Mouse (Mus musculus) thymus, postnatal 36 days (tissue): Measurements from ENCODE around the gene B830017H08Rik.

Source experiments
- DNase-seq, 2 experiments: peaks; one replicate each; pipeline ENCODE4 v3.0.0; 2022; ENCODE audit warnings: mixed read lengths in 2 of 2

The B830017H08Rik gene

DNA sequence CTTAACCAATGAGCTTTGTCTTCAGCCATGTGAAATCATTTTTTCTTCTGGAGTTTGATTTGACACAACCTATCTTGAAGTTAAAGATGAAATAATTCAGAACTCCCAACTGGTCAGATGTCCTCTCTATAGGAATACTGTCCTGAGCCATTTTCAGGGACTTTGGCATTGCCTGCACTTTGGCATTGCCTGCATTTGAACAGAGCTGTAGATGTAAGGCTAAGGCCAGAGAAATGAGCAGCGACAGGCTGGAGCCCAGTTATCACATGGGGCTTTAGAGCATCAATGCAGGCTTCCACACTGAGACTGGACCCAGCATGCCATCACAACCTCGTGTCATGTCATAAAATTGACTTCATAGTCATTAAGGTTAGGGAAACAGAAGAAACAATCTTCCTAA lies 20.3 kb downstream of the B830017H08Rik start:
- DNase-seq = no peak

DNA sequence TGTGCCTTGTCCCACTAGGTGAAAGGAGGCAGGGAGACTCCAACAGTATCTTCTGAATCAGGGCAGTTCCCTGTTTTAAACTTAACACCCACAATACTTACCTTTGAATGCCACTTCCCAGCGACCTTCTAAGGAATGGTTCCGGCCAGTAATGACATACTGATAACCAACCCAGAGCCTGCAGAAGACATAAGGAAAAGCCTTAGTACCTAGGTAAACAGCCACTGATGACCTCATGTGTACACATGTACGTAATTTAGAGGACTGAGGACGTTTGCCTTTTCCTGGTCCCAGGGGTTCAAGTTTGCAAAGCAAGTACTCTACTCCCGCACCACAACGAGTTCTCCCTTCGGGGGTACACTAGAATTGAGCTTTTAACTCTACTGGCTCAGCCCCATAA lies 24.2 kb downstream of the B830017H08Rik start:
- no peak for DNase-seq

DNA sequence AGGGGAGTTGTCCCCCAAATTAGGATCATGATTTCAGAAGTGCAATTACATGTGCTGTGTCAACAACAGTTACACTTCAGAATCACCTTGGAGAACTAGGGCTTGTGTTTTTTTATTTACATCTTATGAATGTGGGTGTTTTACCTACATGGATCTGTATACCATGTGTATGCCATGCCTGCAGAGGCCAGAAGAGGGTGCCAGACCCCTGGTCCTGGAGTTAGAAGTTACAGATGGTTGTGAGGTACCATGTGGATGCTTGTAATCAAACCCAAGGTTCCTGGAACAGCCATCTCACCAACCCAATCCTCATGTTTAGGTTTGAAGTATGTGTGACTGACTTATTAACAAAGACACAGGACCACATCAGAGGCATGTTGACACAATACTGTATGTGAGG lies 25.7 kb downstream of the B830017H08Rik start:
- DNase-seq = no peak

DNA sequence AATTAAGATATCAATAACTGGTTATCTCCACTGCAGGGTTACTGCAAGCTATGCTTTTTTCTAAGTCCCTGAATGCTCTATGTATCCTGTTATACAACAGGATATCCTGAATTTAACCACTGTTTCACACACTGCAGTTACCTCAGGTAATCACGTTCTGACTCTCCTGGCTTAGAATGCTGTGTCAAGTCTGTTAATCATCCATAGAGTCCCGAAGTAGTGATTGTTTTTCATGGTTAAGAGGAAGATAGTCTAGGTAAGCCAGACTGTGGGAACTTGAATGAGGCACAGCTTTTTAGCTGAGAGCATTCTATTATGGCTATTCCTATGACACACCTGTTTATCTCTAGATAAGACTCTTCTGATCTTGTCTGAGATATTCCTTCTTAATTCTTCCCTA lies 32.4 kb downstream of the B830017H08Rik start:
- DNase-seq = no peak

DNA sequence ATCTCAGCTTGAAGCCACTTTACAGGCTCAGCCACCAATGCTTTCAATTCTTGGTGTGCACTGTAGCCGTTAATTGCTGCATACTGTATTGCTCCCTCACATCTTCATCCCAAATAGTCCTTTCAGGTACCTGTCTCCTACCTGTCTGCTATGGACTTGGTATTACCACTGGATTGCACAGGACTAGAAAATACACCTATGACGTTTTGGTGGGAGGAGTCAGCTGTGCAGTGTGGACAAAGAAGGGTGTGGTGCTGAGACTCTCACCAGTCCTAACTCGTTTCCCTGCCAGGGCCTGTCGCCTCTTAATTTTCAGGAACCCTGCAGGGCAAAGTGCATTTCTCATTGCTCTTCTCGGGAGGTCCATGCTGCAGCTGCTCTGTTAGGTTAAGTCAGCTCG lies 32.8 kb downstream of the B830017H08Rik start:
- DNase-seq = no peak

DNA sequence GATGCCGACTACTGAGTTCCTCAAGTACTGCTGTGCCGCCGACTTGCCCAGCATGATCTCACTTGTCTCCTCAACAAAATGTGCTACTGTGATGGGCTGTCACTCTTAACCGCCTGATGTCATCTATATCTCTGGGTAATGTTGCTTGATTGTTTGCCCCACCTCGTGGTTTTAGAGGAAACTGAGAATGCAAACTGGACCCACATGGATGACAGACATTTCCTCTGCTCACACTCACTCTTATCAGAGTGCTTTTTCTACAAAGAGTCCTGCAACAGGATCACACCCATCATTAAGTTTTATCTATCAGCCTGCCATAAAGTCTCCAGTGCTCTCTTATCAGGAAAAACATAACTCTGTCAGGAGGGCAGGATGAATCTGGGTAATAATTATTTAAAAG lies 38.3 kb downstream of the B830017H08Rik start:
- DNase-seq = no peak

DNA sequence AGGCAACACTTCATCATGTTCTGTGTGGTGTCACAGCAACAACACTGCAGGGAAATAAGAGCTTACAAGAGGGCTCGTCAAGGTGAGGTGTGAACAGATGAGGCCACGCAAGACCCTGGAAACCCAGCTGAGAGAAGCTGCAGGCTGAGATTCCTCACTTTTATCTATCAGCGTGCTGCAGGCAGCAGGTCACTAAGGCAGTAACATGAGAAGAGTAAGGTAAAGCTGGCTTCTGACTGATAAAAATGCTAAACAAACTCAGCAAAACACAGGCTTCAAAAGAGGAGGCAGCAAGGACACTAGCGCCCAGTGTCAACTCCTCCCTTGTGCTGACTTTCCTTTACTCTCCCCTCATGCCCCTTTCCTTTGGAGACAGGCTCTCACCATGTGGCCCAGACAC lies 40.1 kb downstream of the B830017H08Rik start:
- no peak for DNase-seq

DNA sequence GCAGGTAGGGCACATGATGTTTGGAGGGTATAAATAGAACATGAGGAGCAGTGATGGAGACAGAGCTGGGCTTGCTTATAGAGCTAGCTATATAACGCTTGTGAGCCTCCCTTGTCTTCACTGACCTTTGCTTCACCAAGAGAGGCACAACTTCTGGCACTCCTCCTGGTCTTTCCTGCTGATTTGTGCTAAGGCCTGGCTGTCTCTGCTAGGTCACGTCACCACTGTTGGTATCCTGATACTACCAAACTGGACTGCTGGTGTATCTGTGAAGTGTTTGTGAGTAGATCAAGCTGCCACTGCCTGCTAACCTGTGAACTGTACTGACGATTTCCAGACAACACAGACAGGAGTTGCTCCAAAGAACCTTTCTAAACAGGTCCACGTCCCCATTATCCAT lies 42.3 kb downstream of the B830017H08Rik start:
- DNase-seq = no peak

DNA sequence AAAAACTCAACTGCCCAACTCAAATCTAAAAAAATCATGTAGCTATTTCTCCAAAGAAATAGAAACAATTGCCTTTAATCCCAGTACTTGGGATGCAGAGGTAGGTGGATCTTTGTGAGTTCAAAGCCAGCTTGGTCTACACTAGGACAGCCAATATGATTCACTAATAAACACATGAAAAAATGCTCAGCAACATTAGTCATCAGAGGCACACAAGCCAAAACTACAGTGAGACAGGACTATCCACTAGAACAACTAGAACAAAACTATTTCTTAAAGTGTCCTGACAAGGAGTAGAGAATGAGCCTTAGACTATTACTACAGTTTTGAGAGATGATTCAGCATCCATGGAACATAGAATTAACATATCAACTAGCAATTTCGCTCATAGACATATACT lies 43.2 kb downstream of the B830017H08Rik start:
- DNase-seq = no peak

DNA sequence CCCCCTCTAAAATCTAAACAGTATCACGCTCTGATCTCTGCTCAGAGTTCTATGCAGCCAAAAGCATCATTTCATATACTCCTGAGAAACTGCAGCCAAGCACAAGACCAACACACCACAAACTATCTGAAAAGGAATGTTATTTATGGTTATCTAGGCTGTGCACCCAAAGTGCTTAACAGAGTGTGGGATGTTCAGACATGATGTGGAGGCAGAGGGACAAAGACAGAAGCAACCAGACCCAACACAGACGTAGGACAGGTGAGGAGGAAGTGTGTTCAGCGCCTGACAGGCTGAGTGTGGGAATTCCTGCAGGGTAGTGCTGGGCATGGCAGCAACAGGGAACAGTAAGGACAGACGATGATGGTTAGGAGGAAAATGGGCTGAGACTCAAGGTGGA lies 46.6 kb downstream of the B830017H08Rik start:
- DNase-seq = no peak

DNA sequence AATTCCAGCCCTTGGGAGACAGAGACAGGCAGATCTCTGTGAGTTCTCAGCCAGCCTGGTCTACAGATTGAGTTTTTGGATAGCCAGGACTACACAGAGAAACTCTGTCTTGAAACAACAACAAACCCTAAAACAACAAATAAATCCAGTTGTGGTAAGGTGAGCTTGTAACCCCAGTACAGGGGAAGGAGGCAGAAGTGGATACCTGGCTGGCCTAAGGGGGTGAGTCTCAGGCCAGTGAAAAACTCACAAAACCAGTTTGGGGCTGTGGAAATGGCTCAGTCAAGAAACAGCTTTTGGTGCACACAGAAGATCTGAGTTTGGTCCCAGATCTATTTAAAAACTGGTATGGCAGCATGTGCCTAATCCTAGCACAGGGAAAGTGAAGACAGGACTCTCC lies 49.3 kb downstream of the B830017H08Rik start:
- no peak for DNase-seq

DNA sequence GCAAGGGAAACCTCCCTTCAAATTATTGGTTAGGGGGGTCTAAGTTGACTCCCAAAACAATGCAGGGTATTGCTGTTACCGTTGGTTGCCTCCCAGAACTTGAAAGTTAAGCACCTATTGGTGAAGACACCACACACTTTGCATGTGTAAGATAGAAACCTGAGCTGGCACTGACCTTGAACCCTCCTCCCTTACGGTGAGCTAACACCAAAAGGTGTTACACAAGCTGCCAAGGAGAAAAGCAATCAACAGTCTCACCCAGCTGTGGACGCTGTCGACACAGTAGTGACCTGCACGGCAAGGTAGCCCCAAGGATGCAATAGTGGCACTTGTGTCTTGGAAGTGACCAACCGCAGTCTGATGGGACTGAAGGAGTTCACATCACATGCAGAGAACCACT lies 51.2 kb downstream of the B830017H08Rik start:
- DNase-seq = no peak
